ENCODE assay signal across 10 mouse cellular contexts in the genomic region with DNA sequence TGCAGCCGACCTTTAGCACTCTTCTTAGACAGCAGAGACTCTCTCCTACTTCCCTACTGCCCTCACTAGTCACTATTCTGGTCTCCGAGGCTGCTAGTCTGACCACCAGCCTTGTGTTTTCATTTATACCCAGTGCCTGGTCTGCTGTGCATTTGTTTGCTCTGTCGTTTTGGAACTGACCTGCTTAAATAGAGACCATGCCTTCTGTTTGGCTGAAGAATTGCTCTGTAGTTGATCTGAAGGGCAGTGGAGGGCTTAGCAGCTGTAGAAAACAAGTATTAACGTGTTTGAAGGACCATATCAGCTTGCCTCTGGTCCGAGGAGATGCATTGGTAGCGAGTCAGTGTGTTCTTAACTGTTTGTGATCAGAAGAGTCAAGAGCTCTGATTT. TPM values are rescaled to one million over a fixed set of nuclear protein-coding genes. Genes with fewer than 3 reads are reported as not detected.
DNase-seq lines count a peak whose midpoint lies in the region; ATAC-seq lines count a peak whose summit lies in the region.
"Had no signal": no experiment of that assay in that cellular context is flagged by ENCODE, and none has a peak within 500 bp of the region (broad histone marks: within the 10 kb centered on the region; RNA-seq: fewer than 3 reads in every experiment).

No protein-coding gene starts in this region.

- H3K4me3 ChIP-seq in heart, embryonic 14.5 days (ENCODE audit: control insufficient read depth in 1 of 2, insufficient read depth in 1 of 2, low read depth in 1 of 2, low read length in 2 of 2) = no peak overlapping the region
- no peak overlapping the region for H3K4me3 ChIP-seq in embryonic facial prominence, embryonic 15.5 days (replicated peaks)
- H3K4me3 ChIP-seq in hindbrain, embryonic 13.5 days = no peak overlapping the region
- no peak overlapping the region for H3K4me3 ChIP-seq in midbrain, embryonic 13.5 days (replicated peaks)

- no peak for DNase-seq in heart, postnatal 25 days (ENCODE audit: low spot score)
- no peak for DNase-seq in adrenal gland, adult 18-20 months (ENCODE audit: low spot score in 2 of 2)
- DNase-seq in layer of hippocampus, adult 11-12 months (ENCODE audit: low spot score) = no peak
- DNase-seq in layer of hippocampus, adult 9-11 months = no peak
- DNase-seq: thymus, postnatal 14 days had no signal

- peaks cover 17 to 48% of the 10 kb centered on the region in 2 experiments for H3K4me1 ChIP-seq in heart, embryonic 14.5 days (ENCODE audit: control insufficient read depth in 2 of 2, insufficient read depth in 2 of 2, low read length in 2 of 2)
- H3K4me1 ChIP-seq in embryonic facial prominence, embryonic 15.5 days = peaks cover 39% of the 10 kb centered on the region
- peaks cover 54% of the 10 kb centered on the region for H3K4me1 ChIP-seq in hindbrain, embryonic 13.5 days (replicated peaks)
- H3K4me1 ChIP-seq in midbrain, embryonic 13.5 days (replicated peaks) = peaks cover 54% of the 10 kb centered on the region

- intact Hi-C loops in heart, postnatal 25 days (cut with DNase I) = no loop called here

- H3K4me2 ChIP-seq in heart, embryonic 14.5 days (ENCODE audit: low read length) = no peak overlapping the region
- H3K4me2 ChIP-seq in embryonic facial prominence, embryonic 15.5 days (replicated peaks) = 0 out of 2 replicates have a peak overlapping the region, but pooled peaks have one; percentile 8
- peak overlapping the region; percentile 39 for H3K4me2 ChIP-seq in hindbrain, embryonic 13.5 days
- H3K4me2 ChIP-seq in midbrain, embryonic 13.5 days (replicated peaks) = peak overlapping the region; percentile 31

- H3K9me3 ChIP-seq in heart, embryonic 14.5 days (ENCODE audit: control insufficient read depth, low read length) = no peaks in the 10 kb centered on the region
- H3K9me3 ChIP-seq in embryonic facial prominence, embryonic 15.5 days (replicated peaks) = no peaks in the 10 kb centered on the region
- no peaks in the 10 kb centered on the region for H3K9me3 ChIP-seq in hindbrain, embryonic 13.5 days
- no peaks in the 10 kb centered on the region for H3K9me3 ChIP-seq in midbrain, embryonic 13.5 days

- peak overlapping the region; percentile 38 to 71 for H3K27ac ChIP-seq in heart, embryonic 14.5 days (replicated peaks in 1 of 2; ENCODE audit: control insufficient read depth in 1 of 2, insufficient read depth in 1 of 2, low read depth in 2 of 2, low read length in 2 of 2)
- H3K27ac ChIP-seq in embryonic facial prominence, embryonic 15.5 days (replicated peaks) = peak overlapping the region; percentile 1; the same call in 1 of the 2 replicates
- H3K27ac ChIP-seq in hindbrain, embryonic 13.5 days = peak overlapping the region; percentile 91
- H3K27ac ChIP-seq in midbrain, embryonic 13.5 days = peak overlapping the region; percentile 91

- ATAC-seq in heart, embryonic 14.5 days (ENCODE audit: insufficient number of reproducible peaks, insufficient read depth, low FRiP score, low read depth) = no peak
- no peak for ATAC-seq in embryonic facial prominence, embryonic 15.5 days (ENCODE audit: insufficient number of reproducible peaks, low FRiP score, low TSS enrichment, low read depth)
- ATAC-seq in hindbrain, embryonic 13.5 days (ENCODE audit: low FRiP score) = peak; percentile 12
- ATAC-seq in midbrain, embryonic 13.5 days = peak; percentile 2; the same call in 1 of the 2 replicates
- ATAC-seq: CD4-positive, CD25-positive, alpha-beta regulatory T cell, adult 4 months had no signal

- H3K27me3 ChIP-seq in heart, embryonic 14.5 days (ENCODE audit: control insufficient read depth, insufficient read depth, low read length) = no peaks in the 10 kb centered on the region
- H3K27me3 ChIP-seq in embryonic facial prominence, embryonic 15.5 days = no peaks in the 10 kb centered on the region
- H3K27me3 ChIP-seq in hindbrain, embryonic 13.5 days = no peaks in the 10 kb centered on the region
- no peaks in the 10 kb centered on the region for H3K27me3 ChIP-seq in midbrain, embryonic 13.5 days

- H3K9ac ChIP-seq in heart, embryonic 14.5 days (ENCODE audit: low read length) = no peak overlapping the region
- no peak overlapping the region for H3K9ac ChIP-seq in embryonic facial prominence, embryonic 15.5 days
- H3K9ac ChIP-seq in hindbrain, embryonic 13.5 days = peak overlapping the region; percentile 53; the same call in 1 of the 2 replicates
- H3K9ac ChIP-seq in midbrain, embryonic 13.5 days (replicated peaks) = peak overlapping the region; percentile 46; the same call in 1 of the 2 replicates

- WGBS in heart, embryonic 14.5 days = 23% methylated on average over 6 of the region's 6 CpGs
- WGBS in embryonic facial prominence, embryonic 15.5 days = 25% methylated on average over 6 of the region's 6 CpGs
- WGBS in hindbrain, embryonic 13.5 days = 34% methylated on average over 6 of the region's 6 CpGs
- 37% methylated on average over 6 of the region's 6 CpGs for whole genome bisulfite sequencing in midbrain, embryonic 13.5 days

- 0 out of 2 replicates have a peak, but pooled peaks cover 9% of the 10 kb centered on the region for H3K36me3 ChIP-seq in heart, embryonic 14.5 days (ENCODE audit: control insufficient read depth, insufficient read depth, low read length)
- peaks cover 5% of the 10 kb centered on the region for H3K36me3 ChIP-seq in embryonic facial prominence, embryonic 15.5 days
- no peaks in the 10 kb centered on the region for H3K36me3 ChIP-seq in hindbrain, embryonic 13.5 days
- H3K36me3 ChIP-seq in midbrain, embryonic 13.5 days = 0 out of 2 replicates have a peak, but pooled peaks cover 5% of the 10 kb centered on the region

RNA-seq across cellular contexts. Expression of gene Fto, which starts 16.1 kb away (rescaled TPM):
- 71.5 and 76.3 TPM in 2 replicates for polyA plus RNA-seq in heart, embryonic 14.5 days (2014; fragmentation: Nextera tagmentation; extraction: Ambion mirVana)
- 10 to 100 TPM; 65.9 to 67.1 TPM for total RNA-seq in heart, postnatal 25 days (2021)
- polyA plus RNA-seq in embryonic facial prominence, embryonic 15.5 days (2015; fragmentation: Nextera tagmentation; extraction: Ambion mirVana) = 96.4 and 111 TPM in 2 replicates
- polyA plus RNA-seq in hindbrain, embryonic 13.5 days (2015; fragmentation: Nextera tagmentation; extraction: Ambion mirVana) = 126 and 131 TPM in 2 replicates
- 128 and 131 TPM in 2 replicates for polyA plus RNA-seq in midbrain, embryonic 13.5 days (2015; fragmentation: Nextera tagmentation; extraction: Ambion mirVana)
- total RNA-seq in adrenal gland, adult 18-20 months (2021) = 10 to 100 TPM; 73.6 to 78.4 TPM

RNA-seq across cellular contexts. Expression of gene Rpgrip1l, which starts 16.4 kb away (rescaled TPM):
- 8.8 and 9.9 TPM in 2 replicates for polyA plus RNA-seq in heart, embryonic 14.5 days (2014; fragmentation: Nextera tagmentation; extraction: Ambion mirVana)
- total RNA-seq in heart, postnatal 25 days (2021) = 1 to 10 TPM; 3.8 to 5.1 TPM
- 14.8 and 15.0 TPM in 2 replicates for polyA plus RNA-seq in embryonic facial prominence, embryonic 15.5 days (2015; fragmentation: Nextera tagmentation; extraction: Ambion mirVana)
- polyA plus RNA-seq in hindbrain, embryonic 13.5 days (2015; fragmentation: Nextera tagmentation; extraction: Ambion mirVana) = 10.3 and 10.6 TPM in 2 replicates
- polyA plus RNA-seq in midbrain, embryonic 13.5 days (2015; fragmentation: Nextera tagmentation; extraction: Ambion mirVana) = 14.0 TPM in 2 replicates
- total RNA-seq in adrenal gland, adult 18-20 months (2021) = 1 to 10 TPM; 5.5 to 7.0 TPM

Comparison
In these comparisons a context has a peak if more than half of its experiments do, and no peak if none do; other contexts are left out.
1. ATAC-seq: peak in hindbrain, embryonic 13.5 days (single experiment) and midbrain, embryonic 13.5 days (single experiment); none in heart, embryonic 14.5 days (single experiment) and embryonic facial prominence, embryonic 15.5 days (single experiment).
2. H3K27ac ChIP-seq: peak in every context shown above with its lines; median percentile 91 in hindbrain, embryonic 13.5 days; 91 in midbrain, embryonic 13.5 days; 54 in heart, embryonic 14.5 days; 1 in embryonic facial prominence, embryonic 15.5 days.
3. H3K9ac ChIP-seq: peak in hindbrain, embryonic 13.5 days (single experiment) and midbrain, embryonic 13.5 days (single experiment); none in heart, embryonic 14.5 days (single experiment) and embryonic facial prominence, embryonic 15.5 days (single experiment).